Mouse (Mus musculus): ENCODE data around the gene Slc26a10. TPM values are rescaled to one million over a fixed set of nuclear protein-coding genes. Genes with fewer than 3 reads are reported as not detected.

The Slc26a10 gene
- total and polyA plus RNA-seq, 2 experiments from 2014 or later: 0.31 to 1.1 TPM

GRCm38 (mm10) chr10:127160728-127161127, 19.7 kb downstream of the Slc26a10 start:
- TF ChIP-seq CTCF (IDR thresholded peaks at IDR 0.05; ENCODE audit: low read depth): no peak
- ATAC-seq (no peak), DNase-seq (ENCODE audit: low spot score) (no peak)
- Histone ChIP-seq H3K36me3 (ENCODE audit: insufficient read depth, low read length) (no peaks in the 10 kb centered on the region), H3K27ac (no peak overlapping the region), H3K27me3 (ENCODE audit: insufficient read depth, low read length) (no peaks in the 10 kb centered on the region), H3K9ac (replicated peaks; ENCODE audit: low read length) (no peak overlapping the region), H3K9me3 (ENCODE audit: low read length) (no peaks in the 10 kb centered on the region), H3K4me2 (ENCODE audit: low read depth, low read length) (no peak overlapping the region), H3K4me1 (ENCODE audit: insufficient read depth, low read length) (no peaks in the 10 kb centered on the region), H3K4me3 (ENCODE audit: low read length) (no peak overlapping the region)
- 71% methylated on average over 3 of the region's 3 CpGs for WGBS

GRCm38 (mm10) chr10:127160081-127160480, 20.4 kb downstream of the Slc26a10 start:
- Histone ChIP-seq H3K4me3 (ENCODE audit: low read length) (no peak overlapping the region), H3K27me3 (ENCODE audit: insufficient read depth, low read length) (no peaks in the 10 kb centered on the region), H3K4me1 (ENCODE audit: insufficient read depth, low read length) (no peaks in the 10 kb centered on the region), H3K9me3 (ENCODE audit: low read length) (no peaks in the 10 kb centered on the region), H3K36me3 (ENCODE audit: insufficient read depth, low read length) (no peaks in the 10 kb centered on the region), H3K27ac (no peak overlapping the region), H3K4me2 (ENCODE audit: low read depth, low read length) (no peak overlapping the region), H3K9ac (replicated peaks; ENCODE audit: low read length) (no peak overlapping the region)
- WGBS: 83% methylated on average over 9 of the region's 9 CpGs
- DNase-seq (ENCODE audit: low spot score) (no peak), ATAC-seq (no peak)
- TF ChIP-seq CTCF (IDR thresholded peaks at IDR 0.05; ENCODE audit: low read depth): no peak

- Histone ChIP-seq H3K36me3 (ENCODE audit: insufficient read depth, low read length) (no peaks in the 10 kb centered on the region), H3K9me3 (ENCODE audit: low read length) (no peaks in the 10 kb centered on the region), H3K4me1 (ENCODE audit: insufficient read depth, low read length) (no peaks in the 10 kb centered on the region), H3K4me3 (ENCODE audit: low read length) (no peak overlapping the region), H3K27me3 (ENCODE audit: insufficient read depth, low read length) (no peaks in the 10 kb centered on the region), H3K9ac (replicated peaks; ENCODE audit: low read length) (no peak overlapping the region), H3K4me2 (ENCODE audit: low read depth, low read length) (no peak overlapping the region), H3K27ac (no peak overlapping the region)
- TF ChIP-seq CTCF (IDR thresholded peaks at IDR 0.05; ENCODE audit: low read depth): no peak
- no peak for ATAC-seq
- no peak for DNase-seq (ENCODE audit: low spot score)
- 85% methylated on average over 3 of the region's 3 CpGs for WGBS
These were observed 22.0 kb downstream of the Slc26a10 start for GRCm38 (mm10) chr10:127158471-127158870.

GRCm38 (mm10) chr10:127156511-127156910, 23.9 kb downstream of the Slc26a10 start:
- DNase-seq (ENCODE audit: low spot score) (no peak), ATAC-seq (no peak)
- Histone ChIP-seq H3K4me1 (ENCODE audit: insufficient read depth, low read length) (no peaks in the 10 kb centered on the region), H3K9ac (replicated peaks; ENCODE audit: low read length) (no peak overlapping the region), H3K4me2 (ENCODE audit: low read depth, low read length) (no peak overlapping the region), H3K27ac (no peak overlapping the region), H3K36me3 (ENCODE audit: insufficient read depth, low read length) (no peaks in the 10 kb centered on the region), H3K27me3 (ENCODE audit: insufficient read depth, low read length) (no peaks in the 10 kb centered on the region), H3K9me3 (ENCODE audit: low read length) (no peaks in the 10 kb centered on the region), H3K4me3 (ENCODE audit: low read length) (no peak overlapping the region)
- WGBS: 88% methylated on average over 1 of the region's 1 CpGs
- TF ChIP-seq CTCF (IDR thresholded peaks at IDR 0.05; ENCODE audit: low read depth): no peak

- Histone ChIP-seq H3K27ac (no peak overlapping the region), H3K4me1 (ENCODE audit: insufficient read depth, low read length) (no peaks in the 10 kb centered on the region), H3K4me2 (ENCODE audit: low read depth, low read length) (no peak overlapping the region), H3K4me3 (ENCODE audit: low read length) (no peak overlapping the region), H3K9ac (replicated peaks; ENCODE audit: low read length) (no peak overlapping the region), H3K9me3 (ENCODE audit: low read length) (no peaks in the 10 kb centered on the region), H3K27me3 (ENCODE audit: insufficient read depth, low read length) (no peaks in the 10 kb centered on the region), H3K36me3 (ENCODE audit: insufficient read depth, low read length) (no peaks in the 10 kb centered on the region)
- 98% methylated on average over 1 of the region's 1 CpGs for WGBS
- TF ChIP-seq CTCF (IDR thresholded peaks at IDR 0.05; ENCODE audit: low read depth): no peak
- no peak for DNase-seq (ENCODE audit: low spot score)
- ATAC-seq: no peak
These were observed 24.4 kb downstream of the Slc26a10 start for GRCm38 (mm10) chr10:127156089-127156488.

GRCm38 (mm10) chr10:127154652-127155051, 25.8 kb downstream of the Slc26a10 start:
- Histone ChIP-seq H3K4me1 (ENCODE audit: insufficient read depth, low read length) (no peaks in the 10 kb centered on the region), H3K9me3 (ENCODE audit: low read length) (no peaks in the 10 kb centered on the region), H3K9ac (replicated peaks; ENCODE audit: low read length) (no peak overlapping the region), H3K27me3 (ENCODE audit: insufficient read depth, low read length) (no peaks in the 10 kb centered on the region), H3K27ac (no peak overlapping the region), H3K4me2 (ENCODE audit: low read depth, low read length) (no peak overlapping the region), H3K36me3 (ENCODE audit: insufficient read depth, low read length) (no peaks in the 10 kb centered on the region), H3K4me3 (ENCODE audit: low read length) (no peak overlapping the region)
- DNase-seq (ENCODE audit: low spot score) (no peak), ATAC-seq (no peak)
- 87% methylated on average over 5 of the region's 5 CpGs for WGBS
- no peak for TF ChIP-seq CTCF (IDR thresholded peaks at IDR 0.05; ENCODE audit: low read depth)

GRCm38 (mm10) chr10:127154241-127154640, 26.2 kb downstream of the Slc26a10 start:
- no peak for ATAC-seq
- Histone ChIP-seq H3K4me2 (ENCODE audit: low read depth, low read length) (no peak overlapping the region), H3K4me1 (ENCODE audit: insufficient read depth, low read length) (no peaks in the 10 kb centered on the region), H3K4me3 (ENCODE audit: low read length) (no peak overlapping the region), H3K36me3 (ENCODE audit: insufficient read depth, low read length) (no peaks in the 10 kb centered on the region), H3K9me3 (ENCODE audit: low read length) (no peaks in the 10 kb centered on the region), H3K27me3 (ENCODE audit: insufficient read depth, low read length) (no peaks in the 10 kb centered on the region), H3K27ac (no peak overlapping the region), H3K9ac (replicated peaks; ENCODE audit: low read length) (no peak overlapping the region)
- WGBS: 94% methylated on average over 2 of the region's 2 CpGs
- TF ChIP-seq CTCF (IDR thresholded peaks at IDR 0.05; ENCODE audit: low read depth): no peak
- no peak for DNase-seq (ENCODE audit: low spot score)

Data from hindbrain, postnatal 0 days (tissue).